Mouse (Mus musculus) granulocyte monocyte progenitor cell, adult 5-6 weeks (primary cell): Measurements from ENCODE around the gene Prpf18. TPM values are rescaled to one million over a fixed set of nuclear protein-coding genes. Genes with fewer than 3 reads are reported as not detected.
"Not testable (repeated sequence)": the region's sequence is repeated elsewhere in the genome, so short reads cannot be mapped to it uniquely, and the experiment has no call there.

Experiments used
- ATAC-seq: replicated peaks from 2 replicates; pipeline ENCODE4 v1.8.0; 2016; ENCODE audit warnings: mild to moderate bottlenecking, moderate TSS enrichment, inconsistent platforms; ENCODE audit not compliant: poor library complexity, severe bottlenecking
- total RNA-seq, 2 experiments: library from RNA; stranded (forward) in 1 of 2; stranded (reverse) in 1 of 2; fragments of 200-712, 200-1000 nt in 1 of 2; fragments of >200 nt in 1 of 2; fragmentation: Nextera tagmentation in 1 of 2; gene quantifications; 2 replicates each; pipeline ENCODE4 v1.2.3; 2014 to 2017

The Prpf18 gene
- total RNA-seq, 2 experiments from 2014 or later, result 38.4 to 42.6 TPM

GRCm38 (mm10) chr2:4616995-4617394 lies 34.9 kb downstream of the Prpf18 start:
- no peak for ATAC-seq

GRCm38 (mm10) chr2:4615014-4615546 lies 36.8 kb downstream of the Prpf18 start:
- peak; percentile 37; the same call in 1 of the 2 replicates for ATAC-seq

- not testable (repeated sequence) for ATAC-seq
These were observed 37.5 kb downstream of the Prpf18 start for GRCm38 (mm10) chr2:4614276-4614929.

GRCm38 (mm10) chr2:4611704-4612103 lies 40.2 kb downstream of the Prpf18 start:
- ATAC-seq, result no peak

- ATAC-seq, result no peak
These were observed 40.6 kb downstream of the Prpf18 start for GRCm38 (mm10) chr2:4611295-4611694.

DNA sequence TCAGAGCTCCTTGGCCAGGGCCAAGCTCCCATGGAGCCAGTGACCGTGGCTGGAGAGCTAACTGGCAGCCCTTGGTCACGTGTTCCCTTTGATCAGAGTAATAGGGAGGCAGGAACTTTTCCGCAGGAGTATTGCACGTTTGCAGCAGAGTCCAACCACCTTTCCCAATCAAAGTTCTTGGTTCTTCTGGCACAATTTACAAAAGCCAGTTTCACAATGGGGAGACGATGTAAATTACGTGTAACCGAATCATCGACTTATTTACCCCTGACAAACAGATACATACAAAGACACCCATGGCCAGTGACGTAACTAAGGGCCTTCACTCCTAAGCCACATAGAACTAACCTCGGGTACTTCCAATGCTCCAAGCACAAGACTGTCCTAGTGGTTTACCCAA lies 42.5 kb downstream of the Prpf18 start:
- no peak for ATAC-seq

DNA sequence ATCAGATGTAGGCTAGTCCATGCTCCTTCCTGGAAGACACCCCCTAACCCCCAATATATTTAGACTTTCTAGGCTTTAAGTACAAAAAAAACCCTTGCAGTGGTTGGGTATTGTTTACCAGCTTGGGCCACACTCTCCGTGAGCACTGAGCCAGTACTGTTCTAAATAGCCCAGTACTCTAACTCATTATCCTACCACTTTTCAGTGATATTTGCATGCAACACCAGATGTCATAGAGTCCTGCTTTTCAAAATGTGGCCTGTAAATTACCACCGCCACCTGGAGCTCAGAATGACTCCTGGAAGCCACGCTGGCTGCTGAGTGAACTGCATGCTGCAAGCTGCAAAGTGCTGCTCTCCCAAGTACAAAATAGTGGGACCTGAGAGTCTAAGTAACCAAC lies 43.7 kb downstream of the Prpf18 start:
- no peak for ATAC-seq

GRCm38 (mm10) chr2:4606559-4606958 lies 45.4 kb downstream of the Prpf18 start:
- no peak for ATAC-seq

DNA sequence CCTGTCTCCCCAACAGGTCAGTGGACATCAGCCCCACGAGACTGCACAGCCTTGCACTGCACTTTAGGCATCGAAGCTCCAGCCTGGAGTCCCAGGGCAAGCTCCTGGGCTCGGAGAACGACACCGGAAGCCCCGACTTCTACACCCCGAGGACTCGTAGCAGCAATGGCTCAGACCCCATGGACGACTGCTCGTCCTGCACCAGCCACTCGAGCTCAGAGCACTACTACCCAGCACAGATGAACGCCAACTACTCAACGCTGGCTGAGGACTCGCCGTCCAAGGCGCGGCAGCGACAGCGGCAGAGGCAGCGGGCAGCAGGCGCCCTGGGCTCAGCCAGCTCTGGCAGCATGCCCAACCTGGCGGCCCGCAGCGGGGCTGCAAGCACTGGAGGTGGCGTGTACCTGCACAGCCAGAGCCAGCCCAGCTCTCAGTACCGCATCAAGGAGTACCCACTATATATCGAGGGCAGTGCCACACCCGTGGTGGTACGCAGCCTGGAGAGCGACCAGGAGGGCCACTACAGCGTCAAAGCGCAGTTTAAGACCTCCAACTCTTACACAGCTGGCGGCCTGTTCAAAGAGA lies 48.5 kb downstream of the Prpf18 start:
- ATAC-seq, result no peak

- peak; percentile 65 for ATAC-seq
These were observed 50.7 kb downstream of the Prpf18 start for GRCm38 (mm10) chr2:4601034-4601890.

- ATAC-seq, result no peak
These were observed 54.9 kb downstream of the Prpf18 start for GRCm38 (mm10) chr2:4596992-4597391.

DNA sequence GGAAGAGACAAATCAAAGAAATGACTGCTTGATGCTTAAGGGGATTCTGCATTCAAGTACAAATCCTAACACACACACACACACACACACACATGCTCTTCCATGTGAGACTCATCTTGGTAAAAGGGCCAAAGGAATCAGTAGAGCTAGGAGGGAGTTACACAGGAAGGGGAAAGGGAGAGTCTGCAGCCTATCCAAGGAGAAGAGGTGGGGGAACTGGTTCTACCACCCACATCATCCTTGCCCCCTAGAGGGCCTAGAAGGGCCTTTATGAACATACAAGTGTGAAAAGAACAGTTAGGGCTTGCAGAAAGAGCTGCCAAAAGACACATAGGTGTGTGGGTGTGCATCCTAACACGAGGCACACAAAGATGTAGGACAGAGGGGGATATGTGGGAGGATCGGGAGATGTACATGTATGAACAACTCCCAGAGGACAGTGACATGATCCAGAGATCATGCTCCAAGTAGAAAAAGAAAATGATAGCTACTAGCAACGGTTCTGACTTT lies 58.0 kb downstream of the Prpf18 start:
- no peak for ATAC-seq

- ATAC-seq, result peak; percentile 98
These were observed 58.5 kb downstream of the Prpf18 start for GRCm38 (mm10) chr2:4593433-4593832.

DNA sequence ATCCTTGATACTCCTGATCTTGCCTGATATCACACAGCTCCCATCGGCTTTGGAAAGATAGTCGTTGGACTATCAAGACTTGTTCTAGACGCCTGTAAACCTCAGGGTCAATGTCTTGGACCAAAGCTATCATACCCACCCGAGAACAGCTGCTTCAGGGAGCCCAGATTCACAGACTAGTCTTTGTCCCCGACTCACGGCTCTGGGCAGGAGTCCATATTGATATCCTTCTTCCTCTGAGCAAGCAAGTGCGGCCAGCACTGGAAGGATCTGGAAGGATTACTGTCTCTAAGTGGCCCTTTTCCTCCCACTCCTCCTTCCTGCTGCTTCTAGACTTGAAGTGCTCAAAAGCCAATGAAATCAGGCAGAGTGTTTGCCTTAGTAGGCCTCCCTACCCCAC lies 59.2 kb downstream of the Prpf18 start:
- ATAC-seq, result no peak

DNA sequence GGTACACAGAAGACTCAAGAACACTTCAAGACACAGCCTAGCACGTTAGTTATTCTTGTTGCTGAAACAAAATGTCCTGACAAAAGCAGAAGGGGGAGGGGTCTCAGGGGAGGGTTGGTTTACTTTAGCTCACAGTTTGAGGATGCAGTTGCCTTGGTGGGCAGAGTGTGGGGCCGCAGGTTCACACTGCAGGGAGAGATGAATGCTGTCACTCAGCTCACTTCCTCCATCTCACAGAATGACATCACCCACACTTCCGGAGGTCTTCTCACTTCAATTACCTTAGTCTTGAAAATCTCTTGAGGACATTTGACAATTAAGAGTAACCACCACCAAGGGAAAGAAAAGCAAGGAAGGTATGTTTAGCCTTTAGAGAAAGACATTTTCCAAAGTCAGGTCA lies 60.3 kb downstream of the Prpf18 start:
- peak; percentile 25; the same call in 1 of the 2 replicates for ATAC-seq

DNA sequence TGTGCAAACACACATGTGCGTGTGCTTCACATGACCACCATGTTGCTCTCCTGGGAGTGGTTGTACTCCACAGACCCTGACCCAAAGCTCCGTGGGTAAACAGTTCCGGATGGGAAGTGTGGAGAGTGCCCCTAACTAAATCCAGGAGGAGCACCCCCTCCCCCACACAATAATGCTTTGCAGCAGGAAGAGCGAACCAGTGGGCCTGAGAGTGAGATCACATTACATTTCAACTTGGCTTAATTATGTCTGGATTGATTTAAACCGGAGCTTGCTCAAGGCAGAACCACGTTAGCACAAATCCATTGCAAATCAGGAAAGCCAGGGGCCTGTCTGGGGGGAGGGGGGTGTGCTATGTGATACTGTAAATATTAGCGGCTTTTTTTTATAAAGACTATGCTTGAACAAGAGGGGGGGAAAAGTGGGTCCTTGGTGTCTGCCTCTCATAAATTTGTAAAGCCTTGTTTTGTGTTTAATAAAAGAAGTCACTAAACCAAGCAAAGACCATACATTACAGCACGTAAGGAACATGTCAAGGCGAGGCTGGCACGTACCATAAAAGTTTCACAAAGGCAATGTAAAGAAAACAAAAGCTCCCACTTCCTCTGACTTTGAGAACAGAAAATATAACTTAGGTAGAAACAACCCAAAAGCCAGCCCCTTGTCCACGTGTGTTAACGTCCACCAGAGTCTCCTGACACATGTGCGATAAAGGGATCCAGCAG lies 64.1 kb downstream of the Prpf18 start:
- no peak for ATAC-seq

- no peak for ATAC-seq
These were observed 65.7 kb downstream of the Prpf18 start for GRCm38 (mm10) chr2:4586245-4586644.

DNA sequence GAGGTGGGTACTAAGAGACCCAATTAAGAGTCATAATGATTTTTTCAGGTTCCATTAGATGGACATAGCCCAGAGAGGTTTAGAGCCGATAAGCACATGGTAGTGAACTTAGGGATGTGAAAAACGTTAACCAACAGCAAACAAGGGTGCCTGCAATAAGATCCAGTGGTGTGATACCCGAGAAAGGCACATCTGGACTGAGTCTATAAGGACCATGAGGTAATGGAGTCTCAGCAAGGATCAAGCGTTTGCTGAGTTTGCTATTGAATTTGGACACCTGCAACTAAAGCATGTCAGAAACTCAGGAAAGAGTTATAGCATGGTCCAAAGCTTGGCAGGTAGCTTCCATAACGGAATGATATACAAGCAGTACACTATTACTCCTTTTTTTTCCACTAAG lies 67.7 kb downstream of the Prpf18 start:
- no peak for ATAC-seq

DNA sequence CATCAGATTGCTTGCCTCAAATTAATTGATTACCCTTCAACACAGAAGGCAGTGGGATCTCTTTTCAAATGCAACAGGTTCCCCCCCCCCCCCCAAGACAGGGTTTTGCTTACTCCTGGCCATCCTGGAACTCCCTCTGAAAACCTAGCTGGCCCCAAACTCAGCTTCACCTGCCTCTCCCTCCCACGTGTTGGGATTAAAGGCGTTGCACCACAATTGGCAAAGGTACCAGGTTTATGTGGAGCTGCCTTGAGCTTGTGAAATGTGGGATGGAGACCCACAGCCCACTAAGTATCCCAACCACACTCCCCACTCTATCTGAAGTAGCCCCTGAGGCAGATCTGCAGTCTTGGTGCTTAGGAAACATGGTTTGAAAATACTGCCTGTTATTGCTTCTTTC lies 69.0 kb downstream of the Prpf18 start:
- no peak for ATAC-seq

DNA sequence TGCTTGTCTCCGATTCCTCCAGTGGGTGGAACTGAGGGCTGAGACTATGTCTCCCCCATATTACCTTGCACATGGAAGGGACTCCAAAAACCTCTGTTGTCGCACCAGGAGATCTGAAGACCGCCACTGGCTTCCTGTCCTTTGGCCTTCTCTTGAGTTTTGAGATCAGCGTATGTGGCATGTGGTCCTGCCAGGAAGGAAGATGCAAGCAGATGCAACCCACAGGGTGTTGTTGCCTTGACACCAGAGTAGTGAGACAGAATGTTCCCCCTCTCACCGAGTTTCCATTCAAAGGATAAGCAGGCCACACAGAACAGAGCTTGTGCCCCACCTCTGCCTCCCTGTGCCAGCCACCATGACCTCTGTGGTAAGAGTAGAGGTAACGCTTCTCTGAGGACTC lies 71.2 kb downstream of the Prpf18 start:
- ATAC-seq, result peak; percentile 40
